Mouse (Mus musculus): ENCODE data around the gene Ilf3.

DNA sequence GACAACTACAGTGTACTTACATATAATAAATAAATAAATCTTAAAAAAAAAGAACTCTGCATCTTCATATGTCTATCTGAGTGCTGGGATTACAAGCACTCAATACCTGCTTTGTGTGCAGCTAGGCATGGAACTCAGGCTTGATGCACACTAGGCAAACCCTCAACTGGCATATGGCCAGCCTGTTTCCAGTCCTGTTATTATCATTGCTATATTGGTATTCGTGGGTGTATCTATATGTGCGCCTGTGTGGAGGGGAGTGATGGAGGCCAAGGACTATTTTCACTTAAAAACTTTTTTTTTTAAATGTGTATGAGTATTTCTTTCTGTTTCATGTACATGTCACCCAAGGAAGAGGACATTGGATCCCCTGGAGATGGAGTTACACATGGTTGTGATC, 66.7 kb downstream of the Ilf3 start:
- no peak for TF ChIP-seq CTCF (IDR thresholded peaks at IDR 0.05)
- no peak for TF ChIP-seq POLR2A (IDR thresholded peaks at IDR 0.05; ENCODE audit: insufficient read depth, low read depth, low read length)
- no peak for TF ChIP-seq EP300 (IDR thresholded peaks at IDR 0.05; ENCODE audit: insufficient read depth, low read depth, low read length)

Measured in heart, adult 2 months (tissue).